Mouse (Mus musculus) neural tube, embryonic 14.5 days (tissue): ENCODE measurements around the gene Hoxc9. TPM values are rescaled to one million over a fixed set of nuclear protein-coding genes. Genes with fewer than 3 reads are reported as not detected.

Source experiments
- ATAC-seq: fragments of 200-750 bp; cut with Nextera tagmentation; 2 replicates; pipeline ENCODE4 v1.8.0; 2017; ENCODE audit warnings: low read depth, mild to moderate bottlenecking, moderate TSS enrichment, moderate library complexity
- H3K27ac ChIP-seq: fragments of 300-500 bp; sonication (generic); 2 replicates; pipeline ENCODE4 v1.5.1; 2014; ENCODE audit warnings: low read depth, mild to moderate bottlenecking, control low read depth, low read length, moderate library complexity, mixed read lengths
- H3K27me3 ChIP-seq: fragments of 300-500 bp; sonication (generic); 2 replicates; pipeline ENCODE4 v1.6.1; 2014; ENCODE audit warnings: low read length; ENCODE audit not compliant: control insufficient read depth, insufficient read depth
- H3K36me3 ChIP-seq: fragments of 300-500 bp; sonication (generic); 2 replicates; pipeline ENCODE4 v1.6.1; 2014; ENCODE audit warnings: low read length, mixed read lengths; ENCODE audit not compliant: control insufficient read depth, insufficient read depth
- H3K4me1 ChIP-seq: fragments of 300-500 bp; sonication (generic); 2 replicates; pipeline ENCODE4 v1.6.1; 2014; ENCODE audit warnings: low read length; ENCODE audit not compliant: control insufficient read depth, insufficient read depth
- H3K4me2 ChIP-seq: fragments of 300-500 bp; sonication (generic); 2 replicates; pipeline ENCODE4 v1.6.1; 2014; ENCODE audit warnings: mild to moderate bottlenecking, low read depth, low read length, control low read depth
- H3K4me3 ChIP-seq: fragments of 300-500 bp; sonication (generic); 2 replicates; pipeline ENCODE4 v1.5.1; 2014; ENCODE audit warnings: low read depth, low read length, control low read depth, mixed read lengths
- H3K9ac ChIP-seq: fragments of 300-500 bp; sonication (generic); replicated peaks from 2 replicates; pipeline ENCODE4 v1.6.1; 2014; ENCODE audit warnings: low read depth, mild to moderate bottlenecking, control low read depth, low read length, mixed read lengths
- H3K9me3 ChIP-seq: fragments of 300-500 bp; sonication (generic); 2 replicates; pipeline ENCODE4 v1.6.1; 2016; ENCODE audit warnings: low read length; ENCODE audit not compliant: control insufficient read depth
- WGBS: fragments of 180-500 bp; shearing (Covaris S2); extraction: QIAGEN DNeasy Blood & Tissue Kit; methylation state at CpG from one replicate; pipeline ENCODE4 v1.1.7; 2014; 5-methylcytosine and 5-hydroxymethylcytosine counted together
- polyA plus RNA-seq: library from polyadenylated mRNA; unstranded; fragments of >200 nt; fragmentation: Nextera tagmentation; extraction: Ambion mirVana; gene quantifications from 2 replicates; pipeline ENCODE4 v1.2.1, GENCODE M21; 2014

Gene Hoxc9
- polyA plus RNA-seq, 1 experiment from 2014 or later, result 46.9 TPM

DNA sequence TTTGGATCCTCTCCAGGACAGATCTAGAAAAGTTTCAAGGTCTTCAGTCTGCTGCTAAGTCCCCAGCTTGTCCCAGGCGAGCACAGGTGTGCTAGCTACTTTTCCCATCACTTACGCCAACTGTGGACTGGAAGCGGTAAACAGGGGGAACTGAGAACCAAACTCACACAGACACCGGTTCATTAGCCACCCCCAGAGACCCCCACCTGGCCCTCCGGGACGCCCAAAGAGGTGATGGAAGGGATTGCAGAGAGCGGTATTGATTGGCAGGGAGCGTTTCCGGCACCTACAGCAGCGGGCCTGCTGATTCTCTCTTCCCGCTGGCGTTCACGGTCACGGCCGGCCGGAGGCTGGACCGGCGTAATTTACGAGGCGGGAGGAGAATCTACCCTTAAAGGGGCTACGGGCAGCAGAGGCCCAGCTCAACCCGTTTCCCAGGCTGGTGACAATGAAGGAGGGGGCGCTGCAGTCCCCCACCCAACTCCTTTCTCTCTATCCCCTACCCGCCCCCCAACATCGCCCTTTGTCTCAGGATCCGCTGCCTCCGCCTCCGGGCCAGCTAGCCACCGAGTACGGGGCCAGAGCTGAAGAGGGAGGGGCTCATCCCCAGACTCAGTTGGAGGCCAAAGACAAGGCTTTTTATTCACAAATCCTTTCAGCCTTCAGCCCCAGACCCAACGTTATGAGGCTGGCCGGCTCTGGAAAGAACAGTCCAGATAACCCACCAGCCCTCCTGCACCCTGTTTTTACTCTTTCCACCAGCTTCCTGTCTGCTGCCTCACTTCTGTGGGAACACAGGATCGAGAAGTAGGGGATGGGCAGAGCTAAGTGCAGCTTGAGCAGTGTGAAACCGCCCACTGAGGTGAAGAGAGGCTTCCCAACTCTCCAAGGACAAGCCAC lies 36.7 kb upstream of the Hoxc9 start:
- peak overlapping the region; percentile 55 for H3K27ac ChIP-seq
- peak overlapping the region; percentile 22; the same call in 1 of the 2 replicates for H3K9ac ChIP-seq
- peak; percentile 47; the same call in 1 of the 2 replicates for ATAC-seq
- no peaks in the 10 kb centered on the region for H3K9me3 ChIP-seq
- peak overlapping the region; percentile 31 for H3K4me3 ChIP-seq
- peak overlapping the region; percentile 29 for H3K4me2 ChIP-seq
- WGBS, result 1% methylated on average over 34 of the region's 34 CpGs
- peaks cover 50% of the 10 kb centered on the region for H3K27me3 ChIP-seq
- H3K4me1 ChIP-seq, result 0 out of 2 replicates have a peak, but pooled peaks cover 5% of the 10 kb centered on the region
- H3K36me3 ChIP-seq, result no peaks in the 10 kb centered on the region

DNA sequence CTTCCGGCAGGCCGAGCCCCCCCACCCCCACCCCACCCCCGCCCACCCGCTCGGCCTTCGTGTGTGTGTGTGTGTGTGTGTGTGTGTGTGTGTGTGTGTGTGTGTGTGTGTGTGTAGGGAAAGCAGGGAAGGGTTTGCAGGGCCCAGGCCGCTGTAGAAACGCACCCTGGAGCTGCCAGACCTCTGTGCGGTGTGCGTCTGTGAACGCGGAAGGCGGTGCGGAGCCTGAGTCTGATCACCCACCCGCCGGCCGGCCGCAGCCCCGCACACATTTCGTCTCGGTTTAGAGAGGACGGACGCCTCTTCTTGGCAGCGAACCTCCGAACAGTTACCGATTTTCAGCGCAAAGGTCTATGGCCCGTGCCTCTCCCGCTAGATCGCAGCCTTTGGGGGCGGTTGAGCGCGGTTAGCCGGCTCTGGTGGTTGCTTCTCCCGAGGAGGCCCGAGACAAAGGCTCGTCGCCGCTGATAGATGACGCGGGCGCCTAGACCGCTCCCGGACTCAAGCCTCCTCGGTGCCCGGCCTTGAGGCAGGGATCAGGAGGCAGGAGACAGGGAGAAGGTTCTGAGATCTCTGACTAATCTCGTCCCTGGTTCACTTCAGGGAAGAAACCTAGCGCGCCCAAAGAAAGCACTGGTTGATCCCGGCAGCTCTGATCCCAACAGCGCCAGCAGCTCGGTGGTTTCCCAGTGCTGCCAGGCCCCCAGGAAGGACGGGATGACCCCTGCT lies 33.3 kb upstream of the Hoxc9 start:
- 0 out of 2 replicates have a peak, but pooled peaks cover 2% of the 10 kb centered on the region for H3K4me1 ChIP-seq
- under 1% methylated on average over 51 of the region's 53 CpGs for whole genome bisulfite sequencing
- H3K9ac ChIP-seq, result peak overlapping the region; percentile 54
- H3K27ac ChIP-seq, result peak overlapping the region; percentile 78
- H3K27me3 ChIP-seq, result peaks cover 59% of the 10 kb centered on the region
- H3K4me2 ChIP-seq, result peak overlapping the region; percentile 41
- no peaks in the 10 kb centered on the region for H3K9me3 ChIP-seq
- H3K4me3 ChIP-seq, result peak overlapping the region; percentile 27
- ATAC-seq, result peak; percentile 47; the same call in 1 of the 2 replicates
- no peaks in the 10 kb centered on the region for H3K36me3 ChIP-seq

DNA sequence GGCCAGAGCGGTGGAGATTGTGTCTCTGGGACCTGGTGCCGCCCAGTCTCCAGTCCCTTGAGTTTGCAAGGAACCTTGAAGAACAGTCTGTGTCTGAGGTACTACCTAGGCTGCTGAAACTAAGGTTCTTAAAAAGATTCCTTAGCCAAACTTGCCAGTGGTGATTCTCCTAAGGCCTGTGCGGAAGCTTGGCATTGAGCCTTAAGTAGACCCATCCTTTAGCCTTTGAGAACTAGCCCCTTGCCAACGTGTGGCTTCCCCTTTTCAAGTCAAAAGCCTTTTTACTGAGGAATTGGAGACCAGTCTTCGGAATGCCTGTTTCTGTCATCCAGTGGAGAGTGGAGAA lies 32.8 kb upstream of the Hoxc9 start:
- Histone ChIP-seq H3K27ac (peak overlapping the region; percentile 78), H3K4me3 (peak overlapping the region; percentile 27), H3K9ac (peak overlapping the region; percentile 54), H3K4me1 (0 out of 2 replicates have a peak, but pooled peaks cover 2% of the 10 kb centered on the region), H3K27me3 (peaks cover 58% of the 10 kb centered on the region), H3K4me2 (peak overlapping the region; percentile 41), H3K9me3 (no peaks in the 10 kb centered on the region), H3K36me3 (no peaks in the 10 kb centered on the region)
- ATAC-seq, result no peak
- WGBS, result 4% methylated on average over 5 of the region's 5 CpGs

DNA sequence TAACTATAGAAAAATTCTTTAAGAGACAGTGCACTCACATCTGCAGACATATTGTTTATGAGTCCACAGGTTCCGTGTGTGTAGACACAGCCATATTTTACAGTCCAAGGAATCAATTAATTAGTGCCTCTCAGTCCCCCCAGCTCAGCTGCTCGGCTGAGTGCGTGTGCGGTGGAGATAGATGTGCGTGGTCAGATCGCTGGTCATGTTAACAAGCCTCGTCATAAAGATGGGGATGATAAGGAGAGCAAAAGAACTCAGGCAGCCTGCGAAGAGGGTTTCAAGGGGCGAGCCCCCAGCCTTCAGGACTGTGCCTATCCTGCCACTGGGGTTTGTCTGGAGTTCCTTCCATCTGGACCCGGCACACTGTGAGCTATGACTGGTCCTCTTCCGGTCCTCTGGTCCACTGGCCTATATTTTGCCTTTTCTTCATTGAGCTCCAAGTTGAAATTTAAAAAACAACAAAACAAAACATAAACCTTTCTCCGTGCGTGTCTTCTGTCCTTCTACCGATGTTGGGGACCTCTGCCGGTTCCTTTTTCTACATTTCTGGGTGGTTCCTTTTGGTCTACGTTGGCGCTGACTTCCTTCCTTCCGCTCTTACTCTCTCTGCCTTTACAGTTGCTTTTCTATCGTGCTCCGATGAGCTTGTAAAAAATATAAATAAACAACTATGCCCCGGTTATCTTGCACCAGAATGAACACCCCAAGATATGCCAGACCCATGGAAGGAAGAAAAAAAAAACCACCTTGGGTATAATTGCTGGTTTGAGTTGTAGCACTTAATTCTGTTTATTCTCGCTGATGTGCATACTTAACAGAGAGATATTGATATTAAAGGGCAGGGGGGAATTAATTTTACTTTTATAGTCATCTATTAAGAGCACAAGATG lies 30.8 kb upstream of the Hoxc9 start:
- Histone ChIP-seq H3K36me3 (no peaks in the 10 kb centered on the region), H3K4me2 (peak overlapping the region; percentile 42), H3K4me3 (peak overlapping the region; percentile 27), H3K9me3 (no peaks in the 10 kb centered on the region), H3K27ac (peak overlapping the region; percentile 72), H3K4me1 (0 out of 2 replicates have a peak, but pooled peaks cover 2% of the 10 kb centered on the region), H3K9ac (peak overlapping the region; percentile 34; the same call in 1 of the 2 replicates), H3K27me3 (peaks cover 49% of the 10 kb centered on the region)
- WGBS, result 7% methylated on average over 22 of the region's 22 CpGs
- no peak for ATAC-seq

DNA sequence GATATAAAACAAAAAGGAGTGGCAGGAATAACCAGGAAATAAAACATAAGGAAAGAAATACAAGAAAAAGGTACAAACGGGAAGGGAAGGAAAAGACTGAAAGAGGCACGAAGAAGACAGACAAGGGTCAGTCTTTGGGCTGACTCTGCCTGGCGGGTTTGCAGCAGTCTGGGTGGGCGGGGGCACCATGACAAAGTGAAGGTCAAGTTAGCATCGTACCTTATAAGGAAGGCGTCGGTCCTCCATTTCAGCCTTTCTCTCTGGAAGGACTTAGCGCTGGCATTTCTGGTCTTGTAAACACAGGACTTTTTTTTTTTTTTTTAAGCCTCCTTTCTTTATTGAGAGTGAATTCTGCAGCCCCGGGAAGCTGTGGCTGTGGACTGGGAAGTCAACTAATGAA lies 29.0 kb upstream of the Hoxc9 start:
- Histone ChIP-seq H3K4me2 (peak overlapping the region; percentile 42; the same call in 1 of the 2 replicates), H3K27me3 (peaks cover 45% of the 10 kb centered on the region), H3K4me1 (0 out of 2 replicates have a peak, but pooled peaks cover 2% of the 10 kb centered on the region), H3K27ac (peak overlapping the region; percentile 77; the same call in 1 of the 2 replicates), H3K4me3 (peak overlapping the region; percentile 12), H3K9me3 (no peaks in the 10 kb centered on the region), H3K9ac (peak overlapping the region; percentile 51; the same call in 1 of the 2 replicates), H3K36me3 (no peaks in the 10 kb centered on the region)
- WGBS, result 3% methylated on average over 8 of the region's 9 CpGs
- no peak for ATAC-seq

DNA sequence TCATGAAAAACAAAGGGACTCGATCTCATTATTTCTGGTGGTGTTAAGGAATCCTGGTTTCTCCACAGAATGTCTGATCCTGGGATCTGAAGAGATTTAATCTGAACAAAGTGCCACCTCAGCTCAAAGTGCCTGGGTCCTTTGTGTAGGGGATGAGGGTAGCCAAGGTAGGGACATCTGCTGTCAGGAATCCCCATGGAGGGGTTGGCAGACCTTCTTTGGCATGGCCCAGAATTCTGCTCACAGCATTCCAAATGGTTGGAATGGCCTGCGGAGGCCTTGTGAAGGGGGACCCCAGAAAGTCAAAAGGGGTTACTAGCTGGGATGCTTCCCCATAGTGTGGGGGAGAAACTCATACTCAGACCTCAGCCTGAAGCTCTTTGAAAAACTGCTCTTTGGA lies 27.4 kb upstream of the Hoxc9 start:
- 4% methylated on average over 2 of the region's 2 CpGs for WGBS
- H3K9ac ChIP-seq, result peak overlapping the region; percentile 51
- H3K27ac ChIP-seq, result peak overlapping the region; percentile 77
- no peak for ATAC-seq
- peaks cover 54% of the 10 kb centered on the region for H3K27me3 ChIP-seq
- no peaks in the 10 kb centered on the region for H3K4me1 ChIP-seq
- H3K4me2 ChIP-seq, result peak overlapping the region; percentile 42
- H3K36me3 ChIP-seq, result no peaks in the 10 kb centered on the region
- no peaks in the 10 kb centered on the region for H3K9me3 ChIP-seq
- H3K4me3 ChIP-seq, result peak overlapping the region; percentile 12; the same call in 1 of the 2 replicates

DNA sequence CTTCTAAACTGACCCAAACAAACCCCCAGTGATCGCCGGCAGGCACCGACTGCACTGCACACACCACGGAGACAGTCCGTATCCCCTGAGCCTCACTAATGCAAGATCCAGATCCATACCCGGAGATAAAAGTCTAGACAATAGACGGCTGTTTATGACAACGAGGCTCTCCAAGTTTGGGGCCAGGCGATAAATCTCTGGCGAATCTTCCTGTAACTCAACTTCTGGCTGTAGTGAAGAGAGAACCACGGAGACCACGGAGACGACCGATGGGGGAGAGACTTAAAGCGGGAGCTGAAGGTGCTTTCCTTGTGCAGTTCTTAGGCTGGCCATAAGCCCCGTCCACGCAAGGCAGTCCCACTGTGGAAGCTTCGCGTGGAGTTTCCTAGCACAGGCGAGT lies 26.5 kb upstream of the Hoxc9 start:
- no peaks in the 10 kb centered on the region for H3K36me3 ChIP-seq
- WGBS, result 2% methylated on average over 20 of the region's 20 CpGs
- ATAC-seq, result no peak
- peak overlapping the region; percentile 42 for H3K4me2 ChIP-seq
- H3K27ac ChIP-seq, result peak overlapping the region; percentile 77
- peak overlapping the region; percentile 12 for H3K4me3 ChIP-seq
- H3K9ac ChIP-seq, result peak overlapping the region; percentile 50
- no peaks in the 10 kb centered on the region for H3K4me1 ChIP-seq
- no peaks in the 10 kb centered on the region for H3K9me3 ChIP-seq
- peaks cover 48% of the 10 kb centered on the region for H3K27me3 ChIP-seq

DNA sequence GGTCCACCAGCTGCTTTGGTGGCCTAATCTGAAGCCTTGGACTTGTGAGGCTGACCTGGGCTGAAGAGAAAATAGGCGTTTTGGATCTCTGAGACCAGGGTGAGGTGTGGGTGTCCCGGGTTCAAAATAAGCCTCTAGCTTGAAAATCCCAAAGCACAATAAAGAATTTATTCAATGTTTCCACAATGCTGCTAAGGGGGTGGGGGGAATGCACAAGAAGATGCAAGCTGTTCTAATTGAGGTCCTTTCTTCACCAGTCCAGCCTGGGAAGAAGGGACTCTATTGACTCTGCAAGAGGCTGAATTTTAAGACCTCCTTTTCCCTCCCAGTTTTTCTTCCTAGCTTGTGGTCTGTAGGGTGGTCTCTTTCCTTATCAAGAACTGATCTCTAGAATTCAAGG lies 25.4 kb upstream of the Hoxc9 start:
- Histone ChIP-seq H3K9me3 (no peaks in the 10 kb centered on the region), H3K36me3 (no peaks in the 10 kb centered on the region), H3K4me1 (no peaks in the 10 kb centered on the region), H3K4me2 (peak overlapping the region; percentile 42), H3K4me3 (peak overlapping the region; percentile 20), H3K9ac (peak overlapping the region; percentile 50; the same call in 1 of the 2 replicates), H3K27me3 (peaks cover 36% of the 10 kb centered on the region), H3K27ac (peak overlapping the region; percentile 77)
- 14% methylated on average over 2 of the region's 2 CpGs for WGBS
- no peak for ATAC-seq
